Mouse (Mus musculus): ENCODE measurements around the gene Ttc28. TPM values are rescaled to one million over a fixed set of nuclear protein-coding genes. Genes with fewer than 3 reads are reported as not detected.
A peak's percentile ranks its signal among the peaks of the same experiment; 100 is the strongest.

Ttc28 gene
- total RNA-seq, 2 experiments from 2014 or later = 0.29 to 0.89 TPM

DNA sequence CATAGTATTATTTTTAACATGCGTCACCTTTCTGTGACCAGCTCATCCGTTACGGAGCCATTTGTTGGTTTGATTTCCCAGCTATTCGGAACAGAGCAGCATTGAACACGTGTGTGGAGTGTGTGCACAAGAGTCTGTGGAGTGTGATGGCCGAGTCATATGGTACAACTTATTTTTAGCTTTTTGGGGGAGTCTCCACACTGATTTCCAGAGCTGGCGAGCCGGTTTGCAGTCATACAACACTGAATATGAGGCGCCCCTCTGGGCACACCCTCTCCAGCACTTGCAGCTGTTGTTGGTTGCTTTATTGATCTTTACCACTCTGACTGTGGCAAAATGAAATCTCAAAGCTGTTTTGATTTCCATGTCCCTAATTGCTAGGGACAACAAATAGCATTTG, 197.7 kb downstream of the Ttc28 start:
- no peak for ATAC-seq (ENCODE audit: poor library complexity, severe bottlenecking)

DNA sequence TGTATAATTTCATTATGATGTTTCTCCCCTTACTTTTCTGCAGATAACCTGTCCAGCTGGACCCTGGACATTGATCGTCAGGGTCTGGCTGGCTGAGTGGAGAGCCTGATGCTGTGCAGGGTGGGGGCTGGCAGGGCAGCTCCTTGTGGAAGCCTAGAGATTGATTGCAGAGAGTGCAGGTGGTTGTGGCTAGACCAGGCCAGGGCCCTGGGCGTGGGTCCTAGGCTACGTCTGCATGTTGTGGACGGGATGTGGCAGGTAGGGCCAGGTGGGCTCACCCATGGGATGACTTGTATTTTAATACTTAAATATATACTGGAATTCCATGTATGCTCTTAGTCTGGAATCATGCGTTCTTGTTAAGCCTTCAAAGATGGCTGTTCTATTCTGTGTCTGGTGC, 201.0 kb downstream of the Ttc28 start:
- no peak for ATAC-seq (ENCODE audit: poor library complexity, severe bottlenecking)

DNA sequence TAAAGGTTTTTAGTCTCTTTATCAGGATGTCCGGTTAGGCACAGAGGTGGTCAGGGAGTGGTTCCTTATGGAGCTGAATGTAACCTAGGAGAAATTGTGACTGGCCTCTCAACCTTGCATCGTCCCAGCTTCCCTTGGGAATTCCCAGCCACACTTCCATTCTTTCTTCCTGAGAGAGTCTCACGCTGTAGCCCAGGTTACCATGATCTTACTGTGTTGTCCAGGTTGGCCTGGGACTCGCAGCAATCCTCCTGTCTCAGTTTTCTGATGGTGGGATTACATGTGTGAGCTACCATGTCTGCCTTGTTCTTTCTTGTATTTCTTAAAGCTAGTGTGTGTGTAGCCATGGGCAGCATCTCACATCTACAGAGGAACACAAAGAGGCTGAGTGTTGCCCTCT, 206.2 kb downstream of the Ttc28 start:
- no peak for ATAC-seq (ENCODE audit: poor library complexity, severe bottlenecking)

DNA sequence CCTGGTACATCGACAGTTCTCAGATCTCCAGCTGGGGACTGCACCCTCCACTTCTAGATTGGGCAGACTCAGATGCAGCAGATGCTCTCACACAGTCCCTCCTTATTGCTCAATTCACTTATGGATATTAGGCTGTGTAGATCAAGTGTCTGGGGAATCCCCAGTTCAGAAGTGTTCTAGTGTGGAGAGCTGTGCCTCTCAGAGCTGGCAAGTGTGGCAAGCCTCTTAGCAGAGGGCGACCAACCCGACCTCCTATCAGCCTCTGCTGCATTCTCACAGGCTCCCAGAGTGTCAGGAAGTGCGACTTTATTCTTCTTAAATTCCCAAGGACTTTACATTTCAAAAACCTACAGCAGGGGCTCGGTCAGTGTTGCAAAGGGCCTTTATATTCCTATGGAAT, 217.1 kb downstream of the Ttc28 start:
- no peak for ATAC-seq (ENCODE audit: poor library complexity, severe bottlenecking)

DNA sequence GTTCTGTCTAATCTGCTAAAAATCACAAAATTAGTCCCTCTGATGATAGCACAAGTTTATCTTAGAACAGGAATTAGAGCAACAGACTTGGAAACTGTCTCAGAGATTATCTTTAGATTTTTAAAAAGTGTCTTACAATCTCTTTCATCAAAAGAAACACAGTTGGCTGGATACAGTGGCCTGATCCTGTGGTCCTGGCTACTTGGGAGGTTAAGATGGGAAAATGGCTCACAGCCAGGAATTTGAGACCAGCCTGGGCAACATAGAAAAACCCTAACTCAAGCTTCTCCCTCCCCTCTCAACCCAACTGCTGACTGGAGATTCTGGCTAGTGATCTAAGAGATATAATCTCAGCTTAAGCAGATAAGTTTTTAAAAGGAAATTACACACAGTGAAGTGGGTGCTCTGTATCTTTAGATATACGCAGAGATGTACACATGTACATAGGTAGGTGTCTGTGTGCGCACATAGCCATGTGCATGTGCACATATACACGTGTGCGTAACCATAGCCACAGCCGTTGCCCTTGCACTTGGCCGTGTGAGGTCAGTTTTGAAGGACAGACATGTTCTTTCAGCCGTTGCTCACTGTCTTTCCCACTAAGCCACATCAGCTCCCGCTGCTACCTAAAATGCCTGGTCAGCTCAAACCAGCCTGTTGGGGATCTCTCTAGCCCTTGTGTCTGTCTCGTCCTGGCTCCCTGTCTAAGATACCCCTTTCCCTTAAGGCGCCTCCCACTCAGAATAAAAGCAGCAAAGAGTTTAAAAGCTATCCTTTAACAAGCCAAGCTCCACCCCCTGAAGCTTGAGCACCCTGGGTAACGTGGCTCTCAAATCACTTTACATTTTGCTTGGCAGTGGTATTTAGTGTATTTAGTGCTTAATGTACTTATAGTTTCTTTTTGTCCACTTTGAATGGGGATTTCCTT, 217.9 kb downstream of the Ttc28 start:
- no peak for ATAC-seq (ENCODE audit: poor library complexity, severe bottlenecking)

DNA sequence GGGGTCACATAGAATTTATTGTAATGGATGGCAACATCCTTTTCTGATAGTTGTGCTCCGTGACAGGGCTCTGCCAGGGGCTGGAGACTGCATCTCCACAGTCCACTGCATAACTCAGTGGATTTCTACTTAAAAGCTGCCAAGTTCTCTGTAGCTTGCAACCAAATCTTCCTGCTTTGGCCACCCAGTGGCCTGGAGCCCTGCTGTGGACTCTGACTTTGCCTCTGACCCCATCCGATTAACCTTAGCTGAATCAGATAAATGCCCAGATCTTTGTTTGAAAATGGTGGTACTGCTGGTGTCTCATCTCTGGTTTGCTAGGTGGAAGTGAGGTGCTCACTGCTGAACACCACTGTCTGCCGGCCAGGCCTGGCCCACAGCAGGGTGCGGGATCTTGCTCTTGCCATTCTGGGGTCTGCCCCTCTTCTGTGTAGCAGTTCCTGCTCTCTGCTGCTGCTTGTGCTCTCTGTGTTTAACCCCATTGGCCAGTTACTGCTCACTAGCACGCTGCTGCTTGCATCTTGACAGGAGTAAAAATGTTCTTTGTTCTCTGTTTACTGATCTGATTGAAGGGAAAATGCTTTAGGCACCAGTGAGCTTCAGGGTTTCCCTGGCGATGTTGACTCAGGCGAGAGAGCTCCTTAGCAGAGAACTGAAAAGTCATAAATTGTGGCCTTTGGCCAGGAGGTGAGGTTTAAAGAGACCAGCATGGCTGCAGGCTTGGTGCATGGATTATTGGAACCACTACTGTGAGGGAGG, 219.1 kb downstream of the Ttc28 start:
- no peak for ATAC-seq (ENCODE audit: poor library complexity, severe bottlenecking)

DNA sequence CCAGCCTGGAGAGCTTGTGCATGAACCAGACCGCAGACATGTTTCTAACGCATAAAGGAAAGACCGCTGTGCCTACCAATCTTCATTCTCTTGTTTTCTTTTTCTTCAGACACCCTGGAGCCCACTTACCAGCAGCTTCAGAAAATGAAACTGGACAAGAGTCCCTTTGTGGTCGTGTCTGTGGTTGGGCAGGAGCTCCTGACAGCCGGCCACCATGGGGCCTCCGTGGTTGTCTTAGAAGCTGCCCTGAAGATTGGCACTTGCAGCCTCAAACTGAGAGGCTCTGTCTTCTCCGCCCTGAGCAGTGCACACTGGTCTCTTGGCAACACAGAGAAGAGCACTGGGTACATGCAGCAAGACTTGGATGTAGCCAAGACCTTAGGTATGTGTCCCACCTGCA, 221.0 kb downstream of the Ttc28 start:
- no peak for ATAC-seq (ENCODE audit: poor library complexity, severe bottlenecking)

DNA sequence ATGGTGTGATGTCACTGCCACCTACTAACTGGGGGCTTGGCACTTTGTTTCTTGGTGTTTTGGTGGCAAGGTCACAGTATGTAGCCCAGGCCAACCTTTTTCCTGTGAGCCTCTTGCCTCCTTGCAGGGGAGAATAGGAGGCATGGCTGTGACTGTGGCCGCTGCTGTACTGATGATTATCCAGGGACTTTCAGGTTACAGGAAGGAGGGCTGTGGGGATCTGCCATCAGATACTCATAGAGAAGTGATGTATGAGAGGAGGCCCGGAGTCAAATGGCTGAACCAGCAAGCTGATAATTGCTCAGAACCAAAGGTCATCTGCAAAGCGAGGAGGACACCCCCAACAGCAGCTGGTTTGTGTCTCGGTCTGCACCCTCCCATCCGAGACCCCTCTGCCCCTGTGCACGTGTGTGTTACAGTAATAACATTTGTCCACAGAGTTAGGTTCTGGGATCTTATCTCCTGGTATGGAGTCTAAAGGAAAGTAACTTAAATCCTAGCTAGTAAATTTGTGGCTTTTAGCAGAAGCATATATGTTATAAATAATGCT, 221.9 kb downstream of the Ttc28 start:
- no peak for ATAC-seq (ENCODE audit: poor library complexity, severe bottlenecking)

DNA sequence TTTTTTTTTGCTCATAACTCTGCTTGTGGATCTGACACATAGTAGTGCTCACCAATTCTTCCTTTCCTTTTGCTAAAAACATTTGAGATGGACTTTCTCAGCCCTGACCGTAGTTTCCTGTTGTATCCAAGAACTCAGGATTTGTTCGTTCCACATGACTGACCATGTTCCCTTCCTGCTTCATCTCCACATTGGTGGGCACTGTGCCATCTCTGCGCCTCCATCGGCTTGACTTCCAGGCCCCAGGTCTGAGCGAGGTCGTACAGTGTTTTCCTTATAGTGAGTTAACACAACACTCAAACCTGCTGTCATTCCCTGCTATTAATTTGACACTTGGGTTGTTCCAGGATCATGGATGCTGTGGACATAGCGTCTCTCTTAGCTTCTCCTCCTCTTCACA, 225.2 kb downstream of the Ttc28 start:
- ATAC-seq (ENCODE audit: poor library complexity, severe bottlenecking) = no peak

DNA sequence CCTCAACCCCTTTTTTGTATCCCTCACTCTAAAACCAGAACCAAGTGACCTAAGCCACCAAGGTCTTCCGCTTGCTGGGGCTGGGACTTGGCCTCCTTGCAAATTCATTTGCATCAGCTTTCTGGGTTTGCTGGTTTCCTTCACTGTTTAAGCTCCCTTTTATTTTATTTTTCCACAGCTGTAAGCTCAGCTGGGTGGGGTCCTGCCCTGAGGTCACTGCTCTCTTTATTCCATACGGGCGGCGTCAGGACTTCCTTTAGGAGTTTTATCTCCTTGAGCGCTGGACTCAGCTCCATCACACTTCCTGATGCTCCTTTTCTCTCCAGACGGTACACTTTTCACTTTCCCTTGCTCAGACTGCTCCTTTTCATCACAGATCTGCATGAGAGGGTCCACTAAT, 231.8 kb downstream of the Ttc28 start:
- ATAC-seq (ENCODE audit: poor library complexity, severe bottlenecking) = no peak

DNA sequence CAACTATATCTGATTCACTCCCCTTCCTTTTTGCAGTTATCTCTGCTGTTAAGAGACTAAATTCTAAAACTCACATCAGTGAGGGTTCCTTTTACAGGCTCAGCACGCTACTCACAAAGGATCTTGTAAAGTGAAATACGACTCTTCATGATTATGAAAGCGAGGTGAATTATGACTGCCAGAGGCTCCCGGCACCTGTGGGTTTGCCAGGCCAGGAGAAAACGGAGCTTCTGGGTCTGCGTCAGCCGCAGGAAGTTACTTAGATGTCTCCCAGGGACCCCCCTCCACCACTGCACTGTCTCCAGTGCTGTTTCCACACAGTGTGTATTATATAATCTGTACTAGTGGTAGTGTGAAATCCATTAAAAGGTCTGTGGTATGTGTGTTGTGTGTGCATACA, 233.6 kb downstream of the Ttc28 start:
- no peak for ATAC-seq (ENCODE audit: poor library complexity, severe bottlenecking)

DNA sequence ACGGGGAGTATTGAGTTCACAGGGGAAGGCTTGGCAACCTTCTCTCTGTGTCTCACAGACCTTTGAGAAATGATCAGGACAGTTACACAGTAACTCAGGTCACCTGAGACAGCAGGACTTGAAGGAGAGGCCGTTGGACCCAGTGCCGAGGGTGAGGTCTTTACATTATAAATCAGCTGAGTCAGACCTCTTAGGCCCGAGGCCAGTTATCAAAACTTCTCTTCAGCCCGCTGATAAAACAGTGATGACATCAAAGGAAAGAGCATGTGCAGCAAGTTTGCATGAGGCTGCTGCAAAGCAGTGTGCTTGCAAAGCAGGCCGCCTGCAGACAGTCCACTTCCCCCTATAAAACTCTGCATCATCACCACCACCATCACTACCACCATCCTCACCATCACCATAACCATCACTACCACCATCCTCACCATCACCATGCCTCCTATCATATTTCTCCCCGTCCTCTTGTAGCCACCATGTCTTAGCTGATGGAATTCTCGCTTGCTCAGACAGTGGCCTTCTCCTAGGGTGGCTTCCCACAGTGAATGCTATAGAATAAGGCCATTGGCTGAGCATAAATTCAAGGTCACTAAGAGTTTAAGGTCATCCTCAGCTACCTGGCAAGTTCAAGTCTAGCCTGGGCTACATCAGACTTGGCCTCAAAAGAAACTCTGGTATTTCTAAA, 234.2 kb downstream of the Ttc28 start:
- peak; percentile 36 for ATAC-seq (ENCODE audit: poor library complexity, severe bottlenecking)

DNA sequence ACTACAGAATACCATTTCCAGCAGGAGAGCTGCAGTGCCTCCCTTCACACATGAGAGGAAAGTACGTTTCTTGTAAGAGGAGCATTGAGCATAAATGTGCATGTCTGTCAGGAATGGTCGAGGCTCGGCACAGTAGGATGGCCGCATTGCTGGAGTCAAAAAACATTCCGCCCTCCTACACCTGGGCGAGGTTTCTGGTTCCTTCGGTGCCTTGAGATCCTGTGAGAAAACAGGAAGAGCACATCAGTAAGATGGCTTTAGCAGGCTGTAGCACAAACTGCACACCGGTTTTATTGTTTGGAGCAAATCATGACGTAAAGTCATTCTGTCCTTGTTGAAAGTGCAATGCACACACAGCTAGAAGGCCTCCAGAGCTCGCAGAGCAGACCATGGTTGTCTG, 235.0 kb downstream of the Ttc28 start:
- ATAC-seq (ENCODE audit: poor library complexity, severe bottlenecking) = no peak

DNA sequence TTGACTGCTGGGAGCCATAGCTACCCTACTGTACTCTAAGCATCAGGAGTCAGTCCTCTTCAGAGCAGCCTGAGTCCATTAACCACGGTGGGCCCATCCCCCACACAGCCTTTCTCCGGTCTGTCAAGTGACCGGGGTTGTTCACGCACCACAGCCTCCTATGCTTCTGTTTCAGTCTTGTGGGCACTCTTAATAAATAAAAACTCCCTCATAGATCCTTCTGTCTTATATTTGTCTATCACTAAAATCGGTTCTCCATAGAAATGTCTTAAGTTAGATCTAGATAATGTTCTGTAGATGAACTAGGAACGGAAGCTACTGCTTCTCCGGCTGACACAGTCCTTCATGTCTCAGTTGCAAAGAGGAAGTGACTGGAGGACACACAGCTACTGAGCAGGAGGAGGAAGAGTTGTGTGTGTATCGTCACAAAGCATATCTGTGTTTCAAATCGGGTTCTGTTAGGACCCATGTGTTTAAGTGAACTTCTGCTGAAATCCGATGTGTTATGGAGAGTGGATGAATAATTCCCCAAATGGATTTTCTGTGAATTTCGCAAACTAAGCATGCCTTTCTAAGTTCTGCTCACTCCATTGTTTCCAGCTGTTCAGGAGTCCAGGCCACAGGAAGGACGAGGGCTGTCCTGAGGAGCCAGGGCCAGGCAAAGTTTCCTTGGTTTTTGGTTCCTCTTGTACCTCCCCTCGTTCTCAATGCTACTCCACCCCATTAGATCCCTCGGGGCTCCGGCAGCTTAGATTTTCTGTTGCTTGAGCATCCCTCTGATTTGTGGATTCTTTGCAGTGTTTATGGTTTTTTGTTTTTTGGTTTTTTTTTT, 236.1 kb downstream of the Ttc28 start:
- peak; percentile 82 for ATAC-seq (ENCODE audit: poor library complexity, severe bottlenecking)

DNA sequence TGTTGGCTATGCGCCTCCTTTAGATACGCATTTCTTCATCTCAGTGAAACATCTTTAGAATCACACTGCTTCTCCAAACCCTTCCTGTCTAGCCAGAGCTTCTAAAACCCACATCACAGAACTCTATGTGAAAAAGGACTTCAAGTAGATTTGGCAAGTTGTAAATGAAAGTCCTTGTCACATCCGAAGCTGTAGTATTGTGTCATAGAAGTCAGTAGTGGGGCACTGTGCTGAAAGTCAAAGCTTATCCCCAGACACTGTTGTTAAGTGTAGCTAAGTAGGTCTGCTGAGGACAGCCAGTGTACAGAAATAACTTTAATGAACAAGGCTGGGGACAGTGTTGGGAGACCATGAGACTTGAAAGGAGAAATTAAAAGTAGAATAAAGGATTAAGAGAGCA, 240.2 kb downstream of the Ttc28 start:
- no peak for ATAC-seq (ENCODE audit: poor library complexity, severe bottlenecking)

DNA sequence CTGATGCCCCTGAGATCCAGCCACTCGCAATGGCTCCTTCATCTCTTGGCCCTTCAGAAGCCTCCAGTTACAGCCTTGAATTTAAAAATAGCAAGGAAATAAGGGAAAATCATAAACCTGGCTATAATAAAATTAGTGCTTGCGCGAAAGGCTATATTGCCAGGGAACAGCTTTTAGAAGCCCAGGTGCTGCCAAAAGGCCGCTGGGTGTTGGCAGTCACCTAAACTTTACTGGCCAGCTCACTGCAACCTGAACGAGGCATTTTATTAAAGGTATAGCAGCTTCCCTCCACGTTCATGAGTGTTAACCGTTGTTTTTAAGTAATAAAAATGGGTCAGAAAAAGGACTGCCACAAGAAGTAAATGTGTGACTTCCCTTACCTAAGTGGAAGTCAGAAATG, 240.7 kb downstream of the Ttc28 start:
- no peak for ATAC-seq (ENCODE audit: poor library complexity, severe bottlenecking)

DNA sequence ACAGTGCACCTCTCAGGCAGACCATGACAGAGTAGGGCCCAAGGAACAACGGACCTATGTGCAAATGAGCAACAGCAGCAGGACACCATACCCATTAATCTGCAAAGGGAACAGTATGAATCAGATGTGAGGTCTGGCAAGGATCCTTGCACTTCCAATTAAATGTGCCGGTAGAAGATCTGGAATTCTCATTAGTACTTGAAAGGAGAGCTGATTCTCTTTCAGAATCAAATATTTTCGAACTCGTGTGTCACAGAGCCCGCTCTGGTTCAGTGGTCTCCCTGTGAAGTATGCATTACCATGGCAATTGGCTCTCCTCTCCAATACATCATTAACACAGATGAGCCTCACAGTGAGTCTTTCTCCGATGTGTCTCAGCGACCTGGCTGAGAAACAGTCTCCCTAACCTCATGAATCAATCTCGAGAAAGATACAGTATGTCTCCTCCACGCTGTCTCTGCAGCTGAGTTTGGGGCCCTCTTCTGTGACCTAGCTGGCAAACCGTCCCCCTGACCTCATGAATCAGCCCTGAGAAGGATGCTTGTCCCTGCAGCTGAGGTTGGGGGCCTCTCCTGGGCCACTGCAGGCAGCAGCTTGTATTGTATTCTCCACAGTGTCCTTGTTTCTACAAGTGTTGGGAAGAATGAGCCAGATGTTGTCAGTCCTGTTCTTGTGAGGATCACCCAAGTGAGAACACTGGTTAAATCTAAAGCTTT, 241.3 kb downstream of the Ttc28 start:
- no peak for ATAC-seq (ENCODE audit: poor library complexity, severe bottlenecking)

DNA sequence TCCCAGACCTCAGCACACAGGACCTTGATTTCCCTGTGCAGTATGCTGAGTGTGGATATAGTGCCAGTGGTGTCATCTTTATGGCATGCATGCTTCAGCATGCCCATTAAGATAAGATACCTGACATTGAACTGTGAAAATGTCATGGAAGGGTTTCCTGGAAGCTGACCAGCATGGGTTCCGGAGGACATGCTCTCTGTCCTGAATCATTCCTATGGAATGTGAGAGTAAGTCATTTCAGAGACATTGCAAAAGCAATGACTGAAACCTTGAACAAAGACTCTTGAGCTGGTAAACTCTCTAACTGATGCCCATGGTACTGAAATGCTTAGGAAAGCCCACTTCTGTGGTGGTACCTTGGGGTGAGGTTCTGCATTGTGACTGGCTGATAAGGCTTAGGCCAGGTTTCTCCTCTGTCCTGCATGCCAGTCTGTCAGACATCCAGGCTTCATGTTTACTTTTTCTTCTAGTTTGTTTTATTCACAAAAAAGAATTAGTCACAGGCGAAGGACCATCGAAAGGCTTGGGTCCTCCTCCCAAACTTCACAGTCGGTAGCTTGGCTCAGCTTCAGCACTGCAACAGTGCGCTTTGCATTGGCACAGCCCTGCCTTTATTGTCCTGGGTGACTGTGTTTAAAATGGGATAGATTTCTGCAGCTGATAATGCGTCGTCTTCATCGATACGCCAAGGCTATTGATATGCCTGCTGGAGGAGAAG, 242.9 kb downstream of the Ttc28 start:
- no peak for ATAC-seq (ENCODE audit: poor library complexity, severe bottlenecking)

All from megakaryocyte, adult 5-6 weeks (primary cell).